Mouse (Mus musculus) testis, adult 2 months (tissue): ENCODE data around the gene Rab11fip3.

Source experiments
- CTCF ChIP-seq: fragments of 200-500 bp; IDR thresholded peaks from 2 replicates; pipeline ENCODE4 v1.5.1; 2012; ENCODE audit warnings: low read depth, mild to moderate bottlenecking, inconsistent platforms, low read length, moderate library complexity; ENCODE audit not compliant: control insufficient read depth, insufficient read depth, insufficient replicate concordance
- POLR2A ChIP-seq: fragments of 200-500 bp; IDR thresholded peaks from 2 replicates; pipeline ENCODE4 v1.6.1; 2012; ENCODE audit warnings: low read depth, mild to moderate bottlenecking, inconsistent platforms, low read length, moderate library complexity; ENCODE audit not compliant: control insufficient read depth

DNA sequence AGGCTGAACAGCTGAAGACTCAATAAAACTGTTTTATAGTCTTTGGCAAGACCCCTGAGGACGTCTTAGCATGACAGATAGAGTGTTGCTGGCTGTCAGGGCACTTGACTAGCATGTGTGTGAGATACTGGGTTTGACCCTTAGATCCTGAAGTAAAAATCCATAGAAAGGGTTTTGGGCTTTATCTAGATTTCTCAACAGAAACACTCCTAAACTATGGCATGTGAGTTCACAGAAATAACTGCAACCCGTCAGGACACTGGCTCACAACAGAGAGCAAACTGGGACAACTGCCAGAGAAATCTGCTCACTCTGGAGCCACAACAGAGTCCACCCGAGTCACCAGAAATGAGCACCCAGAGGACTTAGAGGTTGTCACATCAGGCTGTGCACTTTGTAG is 101.7 kb downstream of the Rab11fip3 start:
- TF ChIP-seq CTCF (no peak), POLR2A (no peak)
